Mouse (Mus musculus) lung, postnatal 4 days (tissue): Measurements from ENCODE around the gene Zfp446.
"Not testable (repeated sequence)": the region's sequence is repeated elsewhere in the genome, so short reads cannot be mapped to it uniquely, and the experiment has no call there.

ENCODE experiments used
- DNase-seq, 2 experiments: peaks; one replicate each; pipeline ENCODE4 v3.0.0; 2021

Zfp446 gene

DNA sequence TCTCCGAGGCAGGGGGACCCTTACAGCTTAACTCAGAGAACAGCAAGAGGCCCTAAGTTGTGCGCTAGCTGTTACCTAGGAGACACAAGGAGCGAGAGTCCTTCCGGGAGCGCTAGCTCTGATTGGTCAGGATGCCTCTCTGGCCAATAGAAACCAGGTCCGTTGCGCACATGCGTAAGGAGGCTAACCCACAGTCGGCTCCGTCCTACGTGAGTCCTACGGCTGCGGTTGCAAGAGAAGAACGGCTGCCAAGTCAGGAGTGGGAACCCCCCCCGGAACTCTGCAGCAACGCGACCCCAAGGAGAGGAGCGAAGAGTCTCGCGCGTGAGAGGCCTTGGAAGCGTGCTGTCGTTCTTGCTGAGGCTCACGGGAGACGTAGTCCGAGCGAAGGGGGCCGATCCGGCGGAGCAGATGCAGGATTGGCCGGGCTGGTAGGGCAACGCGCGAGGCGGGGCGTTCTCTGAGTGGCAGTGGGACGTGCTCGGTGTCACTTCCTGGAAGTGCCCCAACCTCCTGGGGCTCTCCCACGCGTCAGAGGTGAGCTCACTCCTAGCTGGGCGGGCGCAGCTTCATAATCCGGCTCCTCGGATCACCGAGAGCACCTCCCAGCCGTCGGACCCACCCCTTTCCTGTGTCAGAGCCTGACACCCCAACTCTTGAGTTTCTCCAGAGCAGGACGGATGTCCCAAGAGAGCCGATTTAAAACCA, at the start of gene Zfp446:
Gene Zfp446 (plus strand): TSS at position 167 of the 708 bp plus-strand sequence.
- peak; percentile 99 for DNase-seq

DNA sequence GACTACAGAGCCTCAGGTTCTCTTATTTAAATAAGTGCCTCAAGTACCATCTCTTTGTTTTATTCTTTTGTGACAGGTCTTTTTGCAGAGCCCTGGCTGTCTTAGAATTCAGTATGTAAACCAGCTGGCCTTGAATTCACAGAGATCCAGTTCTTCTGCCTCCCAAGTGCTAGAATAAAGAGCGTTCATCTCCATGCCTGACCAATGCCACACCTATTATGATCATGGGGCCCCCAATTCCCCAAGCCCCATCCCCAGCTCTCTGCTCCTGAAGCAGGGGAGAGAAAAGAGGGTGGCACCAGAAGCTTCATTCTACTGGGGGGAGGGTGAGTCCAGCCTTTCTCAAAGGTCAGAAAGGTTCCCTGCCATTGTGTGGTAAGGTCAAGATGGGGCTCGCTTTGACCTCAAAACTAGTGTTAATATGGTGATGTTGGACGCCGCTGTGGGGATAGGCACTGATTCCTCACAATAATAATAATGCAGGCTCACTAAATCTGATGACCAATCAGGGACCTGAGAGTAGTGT, 44.0 kb upstream of the Zfp446 start:
- DNase-seq = no peak

DNA sequence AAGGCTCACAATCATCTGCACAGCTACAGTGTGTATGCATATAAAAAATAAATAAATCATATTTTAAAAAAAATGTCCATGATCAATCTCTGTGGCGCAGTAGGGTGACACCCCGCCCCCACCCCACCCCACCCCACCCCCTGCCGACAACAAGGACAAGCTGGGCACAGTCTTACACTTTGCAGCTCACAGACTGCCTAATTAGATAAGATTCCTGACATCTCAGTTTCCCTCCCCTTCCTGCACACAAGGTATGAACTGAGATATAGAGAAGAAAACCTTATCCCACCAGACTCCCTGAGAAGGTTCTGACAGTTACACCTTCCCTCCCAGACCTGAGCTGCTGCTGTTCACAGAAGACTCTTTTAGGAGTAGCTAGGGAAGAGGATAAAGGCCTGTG, 42.8 kb upstream of the Zfp446 start:
- DNase-seq = no peak

DNA sequence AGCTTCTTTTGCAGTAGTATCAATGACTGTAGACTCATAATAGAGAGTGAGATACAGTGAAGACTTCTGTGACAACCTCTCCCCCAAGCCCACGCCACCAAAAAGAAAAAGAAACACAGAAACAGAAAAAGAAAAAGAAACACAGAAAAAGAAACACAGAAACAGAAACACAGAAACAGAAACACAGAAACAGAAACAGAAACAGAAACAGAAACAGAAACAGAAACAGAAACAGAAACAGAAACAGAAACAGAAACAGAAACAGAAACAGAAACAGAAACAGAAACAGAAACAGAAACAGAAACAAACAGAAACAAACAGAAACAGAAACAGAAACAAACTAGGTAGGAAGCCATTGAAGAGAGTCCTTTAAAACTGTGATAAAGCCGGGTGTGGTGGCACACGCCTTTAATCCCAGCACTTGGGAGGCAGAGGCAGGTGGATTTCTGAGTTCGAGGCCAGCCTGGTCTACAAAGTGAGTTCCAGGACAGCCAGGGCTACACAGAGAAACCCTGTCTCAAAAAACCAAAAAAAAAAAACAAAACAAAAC, 40.3 kb upstream of the Zfp446 start:
- DNase-seq = not testable (repeated sequence)

DNA sequence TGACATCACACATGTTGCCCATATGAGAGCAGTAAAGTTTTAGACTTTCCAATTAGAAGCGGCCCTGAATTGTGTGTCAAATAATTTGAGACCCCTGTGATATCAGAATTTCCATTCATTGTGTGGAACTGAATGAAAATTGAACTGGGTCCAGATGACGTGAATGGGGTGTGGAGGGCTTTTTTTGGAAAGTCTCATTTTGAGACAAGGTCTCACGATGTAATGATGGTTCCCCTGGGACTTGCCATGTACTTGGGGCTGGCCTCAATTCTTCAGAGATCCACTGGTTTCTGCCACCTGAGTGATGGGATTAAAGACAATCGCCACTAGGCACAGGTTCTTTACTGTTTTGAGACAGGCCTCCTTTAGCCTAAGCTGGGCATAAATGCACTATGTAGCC, 37.0 kb upstream of the Zfp446 start:
- no peak for DNase-seq

DNA sequence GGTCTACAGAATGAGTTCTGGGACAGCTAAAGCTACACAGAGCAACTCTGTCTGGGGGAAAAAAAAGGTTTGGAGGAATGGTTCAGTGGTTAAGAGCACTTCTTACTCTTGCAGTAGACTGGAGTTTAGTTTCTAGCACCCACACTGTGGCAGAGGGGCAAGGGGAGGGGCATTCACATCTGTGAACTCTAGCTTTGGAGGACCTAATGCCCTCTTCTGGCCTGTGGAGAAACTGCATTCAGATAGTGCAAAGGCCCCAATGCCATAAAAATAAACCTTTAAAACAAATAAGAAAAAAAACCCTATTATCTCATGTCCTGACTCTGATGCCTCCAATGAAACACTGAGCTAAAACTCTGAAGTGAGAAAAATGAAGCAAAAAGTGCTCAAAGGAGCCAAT, 34.2 kb upstream of the Zfp446 start:
- DNase-seq = peak in 1 of 2 experiments; percentile 36

DNA sequence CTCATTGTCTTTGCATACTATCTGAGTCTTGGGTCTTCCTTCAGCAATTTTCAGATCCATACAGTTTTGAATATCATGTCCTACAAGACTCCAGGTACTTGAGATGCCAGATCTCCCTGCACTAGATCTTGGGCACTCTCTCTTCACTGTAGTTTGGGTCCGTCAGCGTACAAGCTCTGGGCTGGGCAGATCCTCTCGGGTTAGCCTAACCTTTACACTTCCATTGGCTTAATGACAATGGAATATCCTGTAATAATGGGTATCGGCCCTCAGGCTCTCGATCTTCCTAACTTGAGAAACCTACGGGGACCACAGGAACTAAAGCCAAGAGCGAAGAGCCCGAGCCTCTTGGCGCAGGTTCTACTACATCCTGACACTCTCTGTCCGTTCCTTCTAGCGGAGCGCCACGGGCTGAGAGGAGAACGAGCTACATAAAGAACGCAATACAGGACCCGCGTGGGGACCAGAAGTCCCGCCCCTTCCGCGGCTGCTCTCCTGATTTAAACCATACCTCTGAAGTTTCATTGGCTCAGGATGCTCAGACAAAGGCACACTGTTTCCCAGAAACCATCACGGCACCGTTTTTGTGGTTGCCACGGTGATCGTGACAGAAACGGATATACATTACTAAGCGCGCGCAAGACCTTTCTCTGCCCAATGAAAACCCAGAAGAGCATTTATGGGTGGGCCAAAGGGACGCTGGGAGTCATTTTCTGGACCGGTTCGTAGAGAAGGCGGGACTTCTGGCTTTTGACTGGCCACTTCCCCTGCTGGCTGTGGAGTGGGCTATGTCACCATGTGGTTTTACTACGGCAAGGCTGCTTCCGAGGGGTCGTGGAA, 28.4 kb upstream of the Zfp446 start:
- peak; percentile 95 to 96 for DNase-seq

DNA sequence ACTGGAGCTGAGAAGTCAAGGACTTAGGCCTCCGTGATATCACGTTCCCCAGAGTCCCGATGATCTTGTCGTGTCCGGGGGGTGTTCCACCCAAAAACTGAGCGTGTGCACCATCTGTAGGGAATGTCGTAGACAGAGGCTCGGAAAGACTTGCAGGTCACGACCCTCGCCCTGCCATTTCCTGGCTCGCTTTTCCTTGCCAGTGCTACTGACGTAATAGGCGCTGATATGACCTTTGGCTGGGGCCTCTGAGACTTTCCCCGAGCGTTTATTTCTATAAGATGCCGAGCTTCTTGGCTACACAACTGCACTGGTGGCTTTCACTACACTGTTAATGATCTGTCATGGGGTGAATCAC, 27.8 kb upstream of the Zfp446 start:
- no peak for DNase-seq

DNA sequence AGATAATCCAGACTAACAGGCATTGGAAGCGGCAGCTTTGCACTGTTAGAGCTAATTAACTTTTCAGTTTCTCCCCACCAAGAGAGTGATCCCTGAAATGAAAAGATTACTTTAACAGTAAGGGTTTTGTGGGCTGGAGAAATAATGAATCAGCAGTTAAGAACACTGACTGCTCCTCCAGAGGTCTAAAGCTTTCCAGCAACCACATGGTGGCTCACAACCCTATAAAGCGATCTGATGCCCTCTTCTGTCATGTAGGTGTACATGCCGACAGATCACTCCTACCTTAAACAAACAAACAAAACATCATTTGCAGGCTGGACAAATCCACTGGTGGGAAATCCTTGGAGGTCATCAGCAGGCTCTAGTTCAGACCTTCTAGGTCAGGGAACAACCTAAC, 22.8 kb upstream of the Zfp446 start:
- no peak for DNase-seq

DNA sequence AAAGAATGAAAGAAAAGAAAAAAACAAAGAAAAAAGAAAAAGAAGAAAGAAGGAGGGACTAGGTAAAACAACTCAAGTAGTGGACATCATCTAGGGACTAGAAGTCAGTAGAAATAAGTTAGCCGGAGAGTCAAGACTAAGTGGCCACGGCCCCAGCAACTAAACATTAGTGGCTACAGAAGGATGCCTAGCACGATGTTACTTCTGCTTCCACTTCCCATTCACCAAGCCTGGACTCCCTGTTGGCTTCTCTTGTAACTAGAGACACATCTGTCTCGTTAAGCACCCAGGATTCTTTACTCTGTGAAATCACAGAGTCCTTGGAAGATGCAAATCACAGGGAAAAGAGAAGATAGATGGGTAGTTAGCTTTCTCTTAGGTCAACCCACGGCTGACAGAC, 20.1 kb upstream of the Zfp446 start:
- DNase-seq = no peak

DNA sequence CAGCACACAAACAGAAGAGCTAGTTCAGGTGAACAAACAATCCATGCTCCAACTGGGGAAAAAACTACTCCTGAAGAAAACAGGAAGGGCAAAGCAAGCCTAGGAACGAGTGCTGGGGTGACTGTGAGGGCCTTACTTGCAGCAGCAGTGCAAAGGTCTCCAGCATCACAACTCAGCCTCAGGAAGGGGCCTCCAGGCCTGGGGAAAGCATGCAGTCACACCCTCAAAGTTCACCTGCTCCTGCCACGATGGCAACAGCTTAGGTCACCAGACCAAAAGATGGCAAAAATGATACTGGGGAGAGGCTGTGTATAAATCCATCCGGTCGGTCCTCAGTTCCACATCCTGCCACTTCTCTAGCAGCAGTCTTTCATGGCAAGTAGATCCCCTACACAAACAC, 18.7 kb upstream of the Zfp446 start:
- no peak for DNase-seq

DNA sequence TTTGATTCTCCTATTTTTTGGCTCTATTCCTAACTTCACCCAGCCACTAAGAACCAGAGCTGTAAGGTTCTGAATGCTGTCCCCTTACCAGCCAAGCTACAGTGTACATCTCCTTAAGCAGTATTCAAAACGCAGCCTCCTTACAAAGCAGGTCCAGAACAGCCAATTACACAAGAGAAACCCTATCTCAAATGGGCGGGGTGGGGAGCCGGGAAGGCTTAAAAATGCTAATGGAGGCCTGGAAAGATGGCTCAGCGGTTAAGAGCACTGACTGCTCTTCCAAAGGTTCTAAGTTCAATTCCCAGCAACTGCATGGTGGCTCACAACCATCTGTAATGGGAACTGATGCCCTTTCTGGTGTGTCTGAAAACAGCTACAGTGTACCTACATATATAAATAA, 17.9 kb upstream of the Zfp446 start:
- no peak for DNase-seq

DNA sequence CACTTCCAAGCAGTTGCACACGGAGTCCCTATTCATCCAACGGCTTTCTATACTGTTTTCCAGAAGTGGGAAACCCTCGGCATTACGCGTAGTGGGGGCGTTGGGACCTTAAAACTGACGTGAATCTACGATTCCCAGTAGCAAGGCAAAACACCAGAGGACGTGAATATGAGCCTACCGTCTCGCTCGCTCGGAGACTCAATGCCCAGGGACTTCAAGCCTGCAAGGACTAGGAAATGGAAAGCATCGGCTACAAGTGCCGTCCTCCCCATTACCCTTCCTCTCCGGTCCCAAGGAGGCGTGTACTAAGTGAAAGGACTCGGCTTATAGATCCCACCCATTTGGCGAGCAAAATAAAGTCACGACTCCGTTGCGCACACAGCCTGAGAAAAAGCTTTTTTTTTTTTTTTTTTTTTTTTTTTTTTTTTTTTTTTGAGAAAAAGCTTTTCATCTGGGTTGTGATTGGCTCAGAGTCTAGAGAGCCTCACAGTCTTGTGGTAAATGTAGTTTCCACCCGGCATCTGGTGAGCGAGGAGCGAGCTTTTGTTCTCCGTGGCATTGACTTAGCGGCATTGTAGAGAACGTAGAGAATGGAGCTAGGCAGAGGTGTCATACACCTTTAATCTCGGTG, 16.0 kb upstream of the Zfp446 start:
- DNase-seq = peak; percentile 61

DNA sequence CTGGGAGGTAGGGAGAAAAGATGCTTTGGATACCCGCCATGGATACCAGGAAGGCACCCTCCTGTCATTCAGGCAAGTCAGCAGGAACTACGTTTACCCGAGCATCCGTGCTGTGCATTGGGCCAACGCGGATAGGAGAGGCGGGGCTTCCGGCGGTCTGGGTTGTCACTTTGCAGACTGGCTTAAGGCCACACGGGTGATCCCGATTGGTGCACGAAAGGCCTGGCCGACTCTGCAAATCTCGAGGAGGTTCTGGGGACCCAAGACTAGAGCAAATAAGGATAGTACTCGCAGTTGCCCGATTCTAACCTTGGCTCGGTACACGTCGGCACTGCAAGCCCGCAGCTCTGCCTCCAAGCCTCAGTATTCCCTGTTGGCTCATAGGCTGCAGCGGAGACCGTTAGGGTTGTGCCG, 12.0 kb upstream of the Zfp446 start, which contains the start of gene Zfp324:
Gene Zfp324 (plus strand): TSS at position 161 of the 414 bp plus-strand sequence.
- DNase-seq = peak; percentile 93 to 94

DNA sequence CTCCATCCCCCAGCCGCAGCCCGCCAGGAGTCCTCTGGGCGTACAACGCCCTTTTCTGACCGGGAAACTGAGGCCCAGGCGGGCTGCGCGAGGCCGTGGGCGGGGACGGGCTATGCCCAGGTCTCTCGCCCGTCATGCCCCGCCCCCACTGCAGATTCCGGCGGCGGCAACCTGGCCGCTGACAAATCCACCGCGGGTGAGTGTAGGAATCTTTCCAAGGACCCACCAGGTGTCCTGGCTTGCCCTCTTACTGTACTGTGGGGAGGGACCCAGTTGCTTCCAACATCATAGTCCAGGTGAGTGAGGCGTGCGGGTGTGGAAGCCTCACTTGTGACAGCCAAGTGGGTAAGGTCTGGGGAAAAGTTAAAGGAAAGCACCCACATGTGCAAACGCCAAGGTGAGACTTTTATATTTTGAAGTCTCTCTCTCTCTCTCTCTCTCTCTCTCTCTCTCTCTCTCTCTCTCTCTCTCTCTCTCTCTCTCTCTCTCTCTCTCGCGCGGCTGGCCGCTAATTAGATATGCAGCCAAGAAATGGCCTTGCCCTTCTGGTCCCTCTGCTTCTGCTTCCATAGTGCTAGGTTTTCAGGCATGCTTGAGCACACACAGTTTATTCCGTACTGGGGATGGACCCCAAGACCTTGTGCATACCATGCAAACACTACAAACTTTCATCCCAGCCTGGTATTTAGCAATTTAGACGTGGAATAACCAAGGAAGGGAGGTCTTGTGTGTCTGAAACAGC, 11.4 kb upstream of the Zfp446 start:
- peak; percentile 71 for DNase-seq

DNA sequence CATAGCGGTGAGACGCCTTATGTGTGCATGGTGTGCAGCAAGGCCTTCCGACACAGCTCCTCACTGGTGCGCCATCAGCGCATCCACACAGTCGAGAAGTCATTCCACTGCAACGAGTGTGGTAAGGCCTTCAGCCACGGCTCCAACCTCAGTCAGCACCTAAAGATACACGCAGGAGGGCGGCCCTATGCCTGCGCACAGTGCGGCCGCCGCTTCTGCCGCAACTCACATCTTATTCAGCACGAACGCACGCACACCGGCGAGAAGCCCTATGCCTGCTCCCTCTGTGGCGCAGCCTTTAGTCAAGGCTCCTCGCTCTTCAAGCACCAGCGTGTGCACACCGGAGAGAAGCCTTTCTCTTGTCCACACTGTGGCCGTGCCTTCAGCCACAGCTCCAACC, 6.7 kb upstream of the Zfp446 start:
- DNase-seq = no peak

DNA sequence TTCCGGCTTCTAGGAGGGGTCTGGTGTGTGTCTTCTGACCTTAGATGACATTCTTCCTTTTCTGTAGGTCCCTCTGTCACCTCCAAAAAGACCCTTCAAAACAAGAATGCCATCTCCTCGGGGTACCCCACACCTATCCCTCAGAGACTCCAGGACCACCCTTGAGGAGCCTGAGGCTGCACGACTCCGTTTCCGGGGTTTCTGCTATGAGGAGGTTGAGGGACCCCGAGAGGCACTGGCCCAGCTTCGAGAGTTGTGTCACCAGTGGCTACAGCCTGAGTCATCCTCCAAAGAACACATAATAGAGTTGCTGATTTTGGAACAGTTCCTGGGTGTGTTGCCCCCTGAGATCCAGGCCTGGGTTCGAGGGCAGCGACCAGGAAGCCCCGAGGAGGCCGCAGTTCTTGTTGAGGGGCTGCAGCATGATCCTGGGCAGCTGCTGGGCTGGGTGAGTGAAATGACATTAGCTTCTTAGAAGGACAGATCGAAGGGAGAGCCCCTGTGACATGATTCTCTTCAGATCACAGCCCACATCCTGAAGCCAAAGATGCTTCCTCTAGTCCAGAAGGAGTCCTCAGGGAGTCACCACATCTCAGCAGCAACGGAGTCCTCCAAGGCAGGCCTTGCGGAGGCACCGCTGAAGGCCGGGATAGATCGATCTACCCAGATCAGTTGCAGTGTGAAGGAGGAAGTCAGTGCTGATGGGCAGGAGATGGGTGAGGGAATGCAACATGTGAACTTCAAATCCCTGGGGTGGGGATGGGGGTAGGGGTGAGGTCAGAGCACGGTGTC, 1.5 kb downstream of the Zfp446 start:
- DNase-seq = peak in 1 of 2 experiments; percentile 16

DNA sequence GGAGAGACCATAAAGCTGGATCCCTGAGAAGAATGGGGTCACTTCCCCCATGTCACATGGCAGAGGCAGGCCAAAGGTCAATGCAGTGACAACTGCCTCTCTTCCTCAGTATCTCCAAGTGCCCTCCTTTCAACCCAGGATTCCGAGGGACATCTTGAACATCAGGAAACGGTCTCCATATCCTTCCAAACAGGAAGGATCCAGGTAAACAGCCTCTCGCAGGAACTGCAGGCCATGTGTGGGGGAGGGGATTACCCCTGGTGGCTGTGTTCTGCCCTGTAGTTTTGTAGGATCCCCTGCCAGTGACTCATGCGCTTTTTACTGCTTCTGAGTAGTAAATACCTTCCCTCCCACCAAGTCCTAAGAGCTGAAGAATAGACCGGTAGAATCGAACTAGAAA, 2.1 kb downstream of the Zfp446 start:
- DNase-seq = peak; percentile 29 to 61

DNA sequence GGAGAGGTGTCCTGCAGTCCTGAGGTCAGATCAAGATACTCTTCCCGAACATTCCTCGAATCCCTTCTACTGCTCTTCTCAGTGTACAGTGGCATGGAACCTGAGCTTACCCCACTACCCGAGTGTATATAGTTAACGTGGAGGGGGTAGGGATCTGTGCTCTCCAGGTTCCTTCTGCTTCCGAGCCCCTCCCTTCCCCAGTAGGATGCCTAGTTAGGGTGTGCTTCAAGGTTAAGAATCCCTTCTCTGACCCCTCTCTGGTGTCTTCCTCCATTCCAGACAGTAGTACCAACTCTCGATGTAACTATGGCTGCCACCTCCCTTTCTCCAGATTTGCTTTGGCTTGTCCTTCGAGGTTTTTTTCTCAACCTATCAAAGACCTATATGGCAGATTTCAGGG, 2.6 kb downstream of the Zfp446 start:
- DNase-seq = no peak

DNA sequence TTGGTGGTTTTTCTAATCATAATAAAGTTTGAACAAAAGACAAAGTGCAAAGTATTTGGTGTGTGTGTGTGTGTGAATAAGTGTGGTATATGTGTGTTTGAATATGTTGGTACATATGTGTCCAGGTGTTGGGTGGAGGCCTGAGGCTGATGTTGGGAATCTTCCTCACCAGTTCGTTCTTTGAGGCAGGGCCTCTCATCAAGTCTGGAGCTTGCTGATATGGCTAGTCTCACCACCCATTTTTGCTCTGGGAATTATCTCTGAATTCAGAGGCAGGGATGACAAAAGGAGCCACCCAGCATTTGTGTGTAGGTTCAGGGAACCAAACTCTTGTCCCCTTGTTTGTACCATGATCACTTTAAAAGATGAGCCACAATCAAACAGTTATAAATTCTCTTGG, 8.1 kb downstream of the Zfp446 start:
- DNase-seq = no peak

DNA sequence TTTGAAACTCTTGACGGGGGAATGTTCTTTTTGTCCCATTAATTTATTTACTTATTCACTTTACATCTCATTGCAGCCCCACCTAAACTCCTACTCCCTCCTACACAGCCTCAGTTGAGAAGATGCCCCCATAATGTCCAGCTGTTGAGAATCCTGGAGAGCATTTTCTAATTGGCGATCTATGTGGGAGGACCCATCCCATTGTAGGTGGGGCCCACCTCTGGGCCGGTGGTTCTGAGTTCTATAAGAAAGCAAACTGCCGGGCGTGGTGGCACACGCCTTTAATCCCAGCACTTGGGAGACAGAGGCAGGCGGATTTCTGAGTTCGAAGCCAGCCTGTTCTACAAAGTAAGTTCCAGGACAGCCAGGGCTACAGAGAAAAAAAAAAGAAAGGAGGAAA, 9.3 kb downstream of the Zfp446 start:
- DNase-seq = no peak
